Mouse (Mus musculus) heart, adult 2 months (tissue): ENCODE results near the gene Epha2. TPM values are rescaled to one million over a fixed set of nuclear protein-coding genes. Genes with fewer than 3 reads are reported as not detected.

Source experiments
- DNase-seq, 2 experiments: peaks; one replicate each; pipeline ENCODE4 v3.0.0; 2021
- H3K27ac ChIP-seq: fragments of 200-600 bp; 2 replicates; pipeline ENCODE4 v1.8.1; 2022
- H3K27me3 ChIP-seq: fragments of 200-500 bp; 2 replicates; pipeline ENCODE4 v1.6.1; 2012; ENCODE audit warnings: mild to moderate bottlenecking, low read length, inconsistent platforms, mixed read lengths; ENCODE audit not compliant: control insufficient read depth, insufficient read depth
- H3K36me3 ChIP-seq: fragments of 200-500 bp; 2 replicates; pipeline ENCODE4 v1.6.1; 2012; ENCODE audit warnings: low read length, inconsistent platforms; ENCODE audit not compliant: control insufficient read depth, insufficient read depth
- H3K4me1 ChIP-seq: fragments of 200-500 bp; 2 replicates; pipeline ENCODE4 v1.6.1; 2011; ENCODE audit warnings: low read length; ENCODE audit not compliant: control insufficient read depth, insufficient read depth
- H3K4me3 ChIP-seq: fragments of 200-600 bp; 2 replicates; pipeline ENCODE4 v1.8.1; 2022
- H3K79me2 ChIP-seq: fragments of 200-500 bp; replicated peaks from 2 replicates; pipeline ENCODE4 v1.6.1; 2012; ENCODE audit warnings: mild to moderate bottlenecking, inconsistent platforms, low read length, moderate library complexity, mixed read lengths; ENCODE audit not compliant: control insufficient read depth, insufficient read depth
- H3K9ac ChIP-seq: fragments of 200-500 bp; 2 replicates; pipeline ENCODE4 v1.6.1; 2012; ENCODE audit warnings: low read depth, mild to moderate bottlenecking, control low read depth, inconsistent platforms, low read length, mixed read lengths
- CTCF ChIP-seq: fragments of 200-600 bp; IDR thresholded peaks from 2 replicates; pipeline ENCODE4 v1.8.1; 2022; ENCODE audit warnings: antibody characterized with exemption, mild to moderate bottlenecking, moderate library complexity
- EP300 ChIP-seq: fragments of 200-500 bp; IDR thresholded peaks from 2 replicates; pipeline ENCODE4 v1.6.1; 2011; ENCODE audit warnings: low read depth, low read length, control low read depth; ENCODE audit not compliant: insufficient read depth
- POLR2A ChIP-seq: fragments of 200-500 bp; IDR thresholded peaks from 2 replicates; pipeline ENCODE4 v1.6.1; 2011; ENCODE audit warnings: mild to moderate bottlenecking, low read depth, low read length, control low read depth; ENCODE audit not compliant: insufficient read depth
- WGBS: fragments of 180-500 bp; shearing (Covaris S2); methylation state at CpG from one replicate; pipeline ENCODE4 v1.1.7; 2018; 5-methylcytosine and 5-hydroxymethylcytosine counted together
- intact Hi-C: fragments of 180-260 bp; cut with DNase I; formaldehyde crosslinking; loops from one replicate; pipeline ENCODE4 v1.15.1; 2025
- polyA plus RNA-seq: library from polyadenylated mRNA; depleted of rRNA; stranded (reverse); fragments of >200 nt; gene quantifications from 2 replicates; pipeline ENCODE4 v1.2.3, GENCODE M21; 2012
- total RNA-seq, 2 experiments: library from RNA; stranded (reverse); gene quantifications; 2 replicates each; pipeline ENCODE4 v1.2.3; 2021

Epha2 gene
- total and polyA plus RNA-seq, 3 experiments: 5.5 to 7.7 (median 7.0) TPM

- 77% methylated on average over 10 of the region's 10 CpGs for WGBS
These were observed 38.0 kb upstream of the Epha2 start for GRCm38 (mm10) chr4:141262906-141263637.

GRCm38 (mm10) chr4:141265979-141266637 is 34.9 kb upstream of the Epha2 start:
- no peak for TF ChIP-seq POLR2A
- no peak for TF ChIP-seq EP300
- TF ChIP-seq CTCF: peak; percentile 21; the same call in 1 of the 2 replicates
- no peaks in the 10 kb centered on the region for H3K4me1 ChIP-seq
- intact Hi-C loops: no loop called here
- H3K27ac ChIP-seq: no peak overlapping the region
- H3K79me2 ChIP-seq: no peaks in the 10 kb centered on the region
- H3K4me3 ChIP-seq: no peak overlapping the region
- no peak for DNase-seq
- H3K9ac ChIP-seq: no peak overlapping the region
- no peaks in the 10 kb centered on the region for H3K36me3 ChIP-seq
- WGBS: 95% methylated on average over 3 of the region's 3 CpGs
- H3K27me3 ChIP-seq: no peaks in the 10 kb centered on the region

More at GRCm38 (mm10) chr4:141262906-141263637, 38.0 kb upstream of the Epha2 start:
- no peaks in the 10 kb centered on the region for H3K4me1 ChIP-seq
- H3K36me3 ChIP-seq: no peaks in the 10 kb centered on the region
- TF ChIP-seq CTCF (no peak), EP300 (no peak), POLR2A (no peak)
- intact Hi-C loops: no loop called here
- no peaks in the 10 kb centered on the region for H3K27me3 ChIP-seq
- no peak for DNase-seq
- H3K9ac ChIP-seq: no peak overlapping the region
- no peaks in the 10 kb centered on the region for H3K79me2 ChIP-seq
- no peak overlapping the region for H3K4me3 ChIP-seq
- H3K27ac ChIP-seq: no peak overlapping the region

GRCm38 (mm10) chr4:141267250-141267649 is 33.8 kb upstream of the Epha2 start:
- no peaks in the 10 kb centered on the region for H3K4me1 ChIP-seq
- 77% methylated on average over 3 of the region's 3 CpGs for WGBS
- no peaks in the 10 kb centered on the region for H3K36me3 ChIP-seq
- intact Hi-C loops: no loop called here
- no peak overlapping the region for H3K27ac ChIP-seq
- TF ChIP-seq CTCF: no peak
- TF ChIP-seq EP300: no peak
- TF ChIP-seq POLR2A: no peak
- no peak overlapping the region for H3K9ac ChIP-seq
- no peaks in the 10 kb centered on the region for H3K79me2 ChIP-seq
- H3K4me3 ChIP-seq: no peak overlapping the region
- DNase-seq: no peak
- H3K27me3 ChIP-seq: no peaks in the 10 kb centered on the region

- no peak overlapping the region for H3K9ac ChIP-seq
- peaks cover 3% of the 10 kb centered on the region; the same call in 1 of the 2 replicates for H3K4me1 ChIP-seq
- no peaks in the 10 kb centered on the region for H3K79me2 ChIP-seq
- no peaks in the 10 kb centered on the region for H3K27me3 ChIP-seq
- H3K36me3 ChIP-seq: no peaks in the 10 kb centered on the region
- no peak overlapping the region for H3K4me3 ChIP-seq
- TF ChIP-seq CTCF: no peak; the same call in none of the 2 replicates
- TF ChIP-seq POLR2A: no peak
- no peak for TF ChIP-seq EP300
- intact Hi-C loops: loop anchor here (1.0 kb wide), 1 partner anchor 122 kb away; no protein-coding TSS in a partner anchor
- 33% methylated on average over 9 of the region's 9 CpGs for WGBS
- DNase-seq: peak in 1 of 2 experiments; percentile 77
- H3K27ac ChIP-seq: no peak overlapping the region
These were observed 33.2 kb upstream of the Epha2 start for GRCm38 (mm10) chr4:141267837-141268236.

- 73% methylated on average over 4 of the region's 4 CpGs for WGBS
- H3K4me1 ChIP-seq: peaks cover 4% of the 10 kb centered on the region; the same call in 1 of the 2 replicates
- intact Hi-C loops: loop anchor here (1.0 kb wide), 1 partner anchor 122 kb away; no protein-coding TSS in a partner anchor
These were observed 32.7 kb upstream of the Epha2 start for GRCm38 (mm10) chr4:141268350-141268749.

GRCm38 (mm10) chr4:141269080-141269479 is 32.0 kb upstream of the Epha2 start:
- Histone ChIP-seq H3K4me1 (peaks cover 4% of the 10 kb centered on the region; the same call in 1 of the 2 replicates), H3K4me3 (no peak overlapping the region), H3K36me3 (no peaks in the 10 kb centered on the region), H3K79me2 (no peaks in the 10 kb centered on the region), H3K9ac (no peak overlapping the region), H3K27ac (no peak overlapping the region), H3K27me3 (no peaks in the 10 kb centered on the region)
- intact Hi-C loops: no loop called here
- TF ChIP-seq POLR2A: no peak
- TF ChIP-seq EP300: no peak
- peak; percentile 22; the same call in 1 of the 2 replicates for TF ChIP-seq CTCF
- 53% methylated on average over 6 of the region's 6 CpGs for WGBS
- DNase-seq: no peak

More at GRCm38 (mm10) chr4:141268350-141268749, 32.7 kb upstream of the Epha2 start:
- no peak for DNase-seq
- Histone ChIP-seq H3K4me3 (no peak overlapping the region), H3K9ac (no peak overlapping the region), H3K79me2 (no peaks in the 10 kb centered on the region), H3K36me3 (no peaks in the 10 kb centered on the region), H3K27ac (no peak overlapping the region), H3K27me3 (no peaks in the 10 kb centered on the region)
- TF ChIP-seq EP300 (no peak), POLR2A (no peak), CTCF (no peak)
